Mouse (Mus musculus): ENCODE measurements around the gene Insr.

DNA sequence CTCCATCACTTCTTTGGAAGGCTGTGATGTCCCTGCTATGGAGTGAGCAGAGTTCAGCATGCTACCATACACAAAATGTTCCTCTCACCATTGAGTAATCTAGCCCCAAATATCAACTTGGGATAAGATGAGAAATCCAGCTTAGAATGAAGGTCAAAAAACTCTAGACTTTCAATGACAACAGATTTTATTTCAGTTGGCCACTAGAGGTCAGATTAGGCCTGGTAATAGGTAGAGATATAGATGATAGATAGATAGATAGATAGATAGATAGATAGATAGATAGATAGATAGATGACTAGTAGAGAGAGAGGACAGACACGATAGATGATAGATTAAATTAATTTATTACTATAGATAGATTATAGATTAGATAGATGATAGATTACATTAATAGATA lies 99.5 kb downstream of the Insr start:
- peak; percentile 71 for TF ChIP-seq CTCF (IDR thresholded peaks at IDR 0.05; ENCODE audit: low read depth)
- TF ChIP-seq EP300 (optimal IDR thresholded peaks at IDR 0.05): no peak
